Mouse (Mus musculus) thymus, adult 18-20 months (tissue): ENCODE data around the gene Bcl2.
"Not testable (repeated sequence)": the region's sequence is repeated elsewhere in the genome, so short reads cannot be mapped to it uniquely, and the experiment has no call there.

Experiments used
- DNase-seq, 2 experiments: peaks; one replicate each; pipeline ENCODE4 v3.0.0; 2022; ENCODE audit warnings: mixed read lengths in 2 of 2

Bcl2 gene

DNA sequence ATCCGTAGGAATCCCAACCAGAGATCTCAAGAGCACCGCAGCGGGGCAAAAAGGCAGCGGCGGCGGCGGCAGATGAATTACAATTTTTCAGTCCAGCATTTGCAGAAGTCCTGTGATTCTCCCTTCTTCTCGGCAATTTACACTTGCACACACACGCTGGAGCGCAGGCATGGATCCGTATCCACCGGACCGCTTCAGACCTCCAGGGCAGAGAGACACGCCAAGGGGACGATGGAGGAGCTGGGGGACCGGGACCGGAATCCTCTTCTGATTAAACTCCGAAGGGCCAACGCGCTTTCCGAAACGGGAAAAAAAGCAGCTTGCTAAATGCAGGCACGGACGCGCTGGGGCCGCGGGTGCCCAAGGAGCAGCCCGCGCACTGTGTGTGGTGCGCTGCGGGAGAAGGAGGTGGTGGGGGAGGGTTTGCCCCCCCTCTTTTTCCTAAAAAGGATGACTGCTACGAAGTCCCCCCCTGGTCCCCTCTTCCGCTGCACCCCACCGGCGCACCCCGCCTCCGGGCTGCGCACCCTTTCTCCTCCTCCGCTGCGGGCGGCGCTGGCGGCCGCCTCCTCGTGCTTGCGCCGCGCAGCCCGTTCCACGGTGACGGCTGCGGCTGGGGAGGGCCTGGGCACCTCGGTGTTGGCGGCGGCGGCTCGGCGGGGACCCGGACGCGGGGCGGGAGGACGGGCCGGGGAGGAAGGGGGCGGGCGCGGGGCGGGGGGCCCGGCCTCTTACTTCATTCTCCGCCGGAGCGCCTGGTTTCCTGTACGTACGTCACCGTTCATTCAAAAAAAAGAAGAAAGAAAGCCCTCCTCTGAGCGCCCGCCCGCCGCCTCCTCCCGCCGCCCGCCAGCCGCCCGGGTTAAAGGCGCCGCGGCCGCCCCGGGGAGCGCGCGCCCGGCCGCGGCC is at the start of gene Bcl2:
Gene Bcl2, minus strand, starts transcription at position 654 of the 909 bp plus-strand sequence.
- DNase-seq: peak; percentile 70 to 78

DNA sequence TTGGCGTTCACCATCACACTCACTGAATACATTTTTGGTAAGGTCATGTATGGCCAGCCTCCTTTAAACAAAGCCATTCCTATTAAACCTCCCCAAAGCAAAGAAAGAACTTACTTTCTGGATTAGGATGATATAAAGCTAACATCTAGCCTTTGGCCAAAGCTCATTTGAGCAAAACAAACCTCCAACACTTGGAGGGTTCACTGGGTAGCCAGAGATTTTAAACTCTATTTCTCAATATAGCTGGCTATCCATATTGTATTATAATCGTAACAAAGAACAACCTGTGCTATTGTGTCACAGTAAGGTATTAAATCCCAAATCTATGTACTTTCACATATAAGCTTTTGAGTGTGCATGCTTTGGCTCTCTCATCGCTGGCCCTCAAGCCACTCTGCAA is 46.7 kb upstream of the Bcl2 start:
- no peak for DNase-seq

- peak; percentile 93 to 95 for DNase-seq
These were observed 45.7 kb upstream of the Bcl2 start, which contains the start of gene Kdsr for GRCm38 (mm10) chr1:106759572-106760435. TSS of gene Kdsr (minus strand) at chr1:106759727.

DNA sequence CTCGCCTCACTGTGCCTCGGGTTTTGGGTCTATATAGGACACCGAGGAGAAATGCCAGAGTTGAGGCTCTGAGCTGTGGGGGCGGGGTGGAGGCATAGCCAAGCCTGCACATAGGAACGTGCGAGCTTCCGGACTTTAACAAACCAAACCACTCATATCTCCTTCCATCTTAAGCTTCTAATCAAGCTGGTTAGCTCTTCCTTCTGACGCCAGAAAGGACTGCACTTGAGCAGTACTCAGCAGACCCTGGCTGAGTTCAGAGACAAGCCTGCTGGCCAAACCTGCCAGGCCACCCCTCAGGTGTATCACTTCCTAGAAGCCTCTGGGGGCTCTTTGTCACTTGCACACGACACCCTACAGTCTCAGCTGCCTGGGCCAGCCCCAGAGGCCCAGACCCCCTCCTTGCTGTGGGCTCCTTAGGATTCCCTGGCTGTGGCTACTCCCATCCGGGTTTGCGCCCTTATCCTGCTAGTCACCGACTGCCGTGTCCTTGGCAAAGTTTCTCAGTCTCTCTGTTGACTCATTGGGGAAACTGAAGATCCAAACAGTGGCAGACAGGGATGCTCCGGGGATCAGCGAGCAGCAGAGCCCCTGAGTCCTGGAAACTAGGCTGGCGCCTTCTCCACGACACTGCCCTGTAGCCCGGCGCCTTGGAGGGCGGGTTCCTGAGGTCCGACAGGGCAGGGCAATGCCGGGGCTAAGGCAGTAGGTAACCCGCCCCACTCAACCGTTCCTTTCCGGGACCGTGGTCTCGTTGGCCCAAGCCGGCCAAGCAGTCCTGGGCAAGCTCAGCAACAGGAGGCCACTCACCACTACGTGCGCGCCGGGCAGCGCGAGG is 44.9 kb upstream of the Bcl2 start:
- DNase-seq: peak; percentile 22 to 30

GRCm38 (mm10) chr1:106756633-106757032 is 42.6 kb upstream of the Bcl2 start:
- DNase-seq: no peak

- no peak for DNase-seq
These were observed 37.9 kb upstream of the Bcl2 start for GRCm38 (mm10) chr1:106752013-106752412.

DNA sequence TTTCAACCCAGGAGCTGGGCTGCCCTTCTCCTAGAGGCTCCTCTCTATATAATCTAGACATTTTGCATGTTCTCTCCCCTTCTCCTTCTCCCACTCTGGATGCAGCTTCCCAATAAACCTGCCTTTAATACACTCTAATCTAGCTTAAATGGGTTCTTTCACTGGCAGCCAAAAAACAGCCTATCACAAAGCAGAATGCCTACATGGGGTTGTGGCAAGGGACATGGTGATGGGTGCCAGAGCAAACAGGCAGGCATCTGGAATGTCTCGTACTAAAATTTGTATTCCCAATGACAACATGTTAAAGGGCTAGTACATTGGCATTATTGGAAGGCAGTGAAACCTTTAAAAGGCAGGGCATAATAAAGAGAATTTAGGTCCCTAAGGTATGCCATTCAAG is 36.6 kb upstream of the Bcl2 start:
- no peak for DNase-seq

DNA sequence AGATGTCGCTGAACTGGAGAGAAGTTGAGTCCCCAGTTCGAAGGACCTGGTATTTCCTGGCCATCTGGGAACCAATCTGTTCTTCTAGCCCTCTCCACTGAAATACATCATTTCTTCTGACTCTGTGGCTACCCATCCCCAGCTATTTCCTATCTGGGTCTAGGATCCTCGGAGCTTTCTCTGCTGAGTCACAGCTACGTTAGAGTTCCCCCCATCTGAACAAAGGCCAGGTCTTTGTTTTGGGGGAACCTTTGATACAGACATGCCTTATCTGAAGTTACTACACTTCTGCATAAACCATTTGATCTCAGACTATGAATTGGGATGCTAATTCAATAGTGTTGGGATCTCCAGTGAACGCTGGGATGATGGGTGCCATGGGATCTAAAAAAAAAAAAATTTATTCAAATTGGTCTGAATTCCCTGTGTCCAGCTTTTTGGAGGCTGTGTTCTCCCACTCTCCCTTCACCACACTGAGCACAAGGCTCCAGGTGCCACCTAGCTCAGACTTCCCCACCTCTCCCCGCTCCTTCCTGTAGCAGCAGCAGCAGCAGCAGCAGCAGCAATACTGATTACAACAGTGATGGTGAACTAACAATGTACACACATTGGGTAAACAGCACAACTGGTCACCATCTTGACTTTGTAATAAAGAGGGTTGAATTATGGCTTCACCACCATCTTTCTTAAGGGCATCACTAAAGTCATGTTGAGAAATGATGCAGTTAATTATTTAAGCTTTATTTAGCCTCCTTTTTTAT is 34.7 kb upstream of the Bcl2 start:
- no peak for DNase-seq

GRCm38 (mm10) chr1:106742980-106743379 is 28.9 kb upstream of the Bcl2 start:
- no peak for DNase-seq

DNA sequence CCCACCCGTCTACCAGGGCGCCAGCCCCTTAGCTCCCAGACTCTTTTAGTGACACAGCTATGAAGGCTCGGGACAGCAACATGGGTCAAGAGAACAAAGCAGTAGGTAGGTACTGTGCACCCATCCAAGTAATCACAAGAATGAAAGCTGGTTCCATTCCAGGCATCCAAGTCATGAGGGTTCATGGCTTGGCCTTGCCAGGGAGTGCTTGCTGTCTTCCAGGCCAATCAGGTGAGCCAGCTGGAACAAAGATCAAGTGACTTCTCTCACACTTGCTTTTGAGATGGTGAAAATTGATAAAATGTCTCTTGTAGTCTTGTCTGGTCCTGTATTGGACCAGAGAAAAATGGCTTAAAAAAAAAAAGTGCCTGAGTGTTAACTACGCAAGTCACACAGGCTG is 26.7 kb upstream of the Bcl2 start:
- DNase-seq: no peak

DNA sequence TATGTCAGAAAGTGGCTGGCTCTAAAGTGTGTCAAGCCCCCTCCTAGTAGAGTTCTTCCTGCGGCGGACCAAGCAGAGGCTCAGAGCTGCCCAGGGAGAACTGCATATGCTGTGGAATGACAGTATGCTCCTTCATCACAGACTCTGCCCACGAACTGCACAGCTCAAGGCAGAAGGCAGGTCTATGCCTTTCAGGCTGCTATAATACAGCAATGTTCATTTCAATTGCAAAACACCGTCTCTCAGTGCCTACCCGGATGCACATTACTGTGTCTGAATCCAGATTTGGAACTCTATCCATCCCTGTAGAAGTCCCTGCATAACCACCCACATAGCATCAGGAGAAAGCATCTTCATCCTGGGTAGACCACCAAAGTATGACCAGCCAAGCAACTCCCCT is 25.7 kb upstream of the Bcl2 start:
- no peak for DNase-seq

- peak in 1 of 2 experiments; percentile 22 for DNase-seq
These were observed 24.0 kb upstream of the Bcl2 start for GRCm38 (mm10) chr1:106738092-106738491.

GRCm38 (mm10) chr1:106736211-106736610 is 22.1 kb upstream of the Bcl2 start:
- no peak for DNase-seq

DNA sequence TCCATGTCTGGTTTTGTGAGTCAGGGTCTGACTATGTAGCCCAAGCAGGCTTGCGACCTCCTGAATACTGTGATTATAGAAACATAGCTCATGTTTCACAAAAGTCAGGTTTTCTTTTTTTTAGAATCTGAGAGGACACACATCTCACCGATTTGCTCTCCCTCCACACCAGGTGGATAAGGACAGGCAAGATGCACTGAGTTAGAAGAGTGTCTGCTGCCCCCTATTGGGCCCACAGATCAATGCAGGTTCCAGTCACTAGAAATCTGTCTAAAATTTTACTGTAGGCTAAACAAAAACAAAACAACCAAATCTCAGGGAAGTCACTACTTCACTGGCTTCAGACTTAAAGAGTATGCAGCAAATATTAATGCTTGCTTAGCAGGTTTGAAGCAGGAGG is 21.5 kb upstream of the Bcl2 start:
- no peak for DNase-seq

- DNase-seq: no peak
These were observed 8.0 kb upstream of the Bcl2 start for GRCm38 (mm10) chr1:106722061-106722460.

GRCm38 (mm10) chr1:106717736-106718135 is 3.7 kb upstream of the Bcl2 start:
- not testable (repeated sequence) for DNase-seq

- DNase-seq: peak; percentile 50 to 51
These were observed 3.1 kb upstream of the Bcl2 start for GRCm38 (mm10) chr1:106717071-106717601.

- no peak for DNase-seq
These were observed 2.1 kb upstream of the Bcl2 start for GRCm38 (mm10) chr1:106716141-106716540.

- DNase-seq: no peak
These were observed 1.3 kb upstream of the Bcl2 start for GRCm38 (mm10) chr1:106715111-106716083.

DNA sequence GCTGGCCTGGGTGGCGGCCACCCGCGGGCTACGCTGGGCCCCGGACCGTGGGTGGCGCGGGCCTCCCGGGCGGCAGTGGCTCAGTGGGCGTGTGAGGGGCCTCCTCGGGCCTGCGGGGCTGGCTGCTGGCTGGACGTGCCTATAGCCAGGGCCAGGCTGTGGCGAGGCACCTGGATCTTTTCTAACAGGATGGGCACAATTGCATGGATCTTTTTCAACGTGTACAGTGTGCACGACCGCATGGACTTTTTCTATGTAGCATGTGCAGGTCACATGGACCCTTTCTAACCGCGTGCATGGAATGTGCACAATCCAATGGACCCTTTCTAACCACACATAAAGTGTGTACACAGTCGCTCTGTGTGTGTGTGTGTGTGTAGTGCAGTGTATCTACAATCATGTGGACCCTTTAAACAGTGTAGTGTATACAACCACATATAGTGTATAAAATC is 482 bp upstream of the Bcl2 start:
- no peak for DNase-seq
